Mouse (Mus musculus) myocyte (in vitro differentiated cells): ENCODE results near the gene Lgals2. TPM values are rescaled to one million over a fixed set of nuclear protein-coding genes. Genes with fewer than 3 reads are reported as not detected.
A peak's percentile ranks its signal among the peaks of the same experiment; 100 is the strongest.
"Not testable (repeated sequence)": the region's sequence is repeated elsewhere in the genome, so short reads cannot be mapped to it uniquely, and the experiment has no call there.

Experiments used
- H3K27me3 ChIP-seq: one replicate; pipeline ENCODE4 v1.6.1; 2011; ENCODE audit not compliant: control insufficient read depth, insufficient read depth, insufficient read length
- H3K36me3 ChIP-seq: one replicate; pipeline ENCODE4 v1.6.1; 2011; ENCODE audit not compliant: control insufficient read depth, insufficient read depth
- H3K4me2 ChIP-seq: one replicate; pipeline ENCODE4 v1.6.1; 2011; ENCODE audit warnings: low read depth, control low read depth
- H3K4me3 ChIP-seq: one replicate; pipeline ENCODE4 v1.5.1; 2011; ENCODE audit warnings: mild to moderate bottlenecking, control low read depth, moderate library complexity
- H3K79me2 ChIP-seq: one replicate; pipeline ENCODE4 v1.6.1; 2011; ENCODE audit not compliant: control insufficient read depth, insufficient read depth
- H3ac ChIP-seq: one replicate; pipeline ENCODE4 v1.6.1; 2011; ENCODE audit not compliant: control insufficient read depth, insufficient read length
- CEBPB ChIP-seq: IDR thresholded peaks from 2 replicates; pipeline ENCODE4 v1.6.1; 2011; ENCODE audit warnings: mild to moderate bottlenecking, moderate library complexity; ENCODE audit not compliant: poor library complexity, insufficient read depth, severe bottlenecking
- E2F4 ChIP-seq: IDR thresholded peaks from one replicate; pipeline ENCODE4 v1.6.1; 2011; ENCODE audit warnings: mild to moderate bottlenecking, control low read depth, moderate library complexity; ENCODE audit not compliant: insufficient read depth
- MAX ChIP-seq: IDR thresholded peaks from one replicate; pipeline ENCODE4 v1.6.1; 2011; ENCODE audit warnings: low read depth, mild to moderate bottlenecking, control low read depth
- MYOD1 ChIP-seq, 3 experiments: IDR thresholded peaks; one replicate each; pipeline ENCODE4 v1.6.1; 2011; ENCODE audit warnings: control low read depth in 2 of 3, low read depth in 2 of 3, mild to moderate bottlenecking in 2 of 3, moderate library complexity in 1 of 3; ENCODE audit not compliant: insufficient read length in 2 of 3, control insufficient read depth in 1 of 3
- MYOG ChIP-seq, 3 experiments: IDR thresholded peaks; one replicate each; pipeline ENCODE4 v1.6.1; 2011; ENCODE audit warnings: control low read depth in 2 of 3, low read depth in 2 of 3, mild to moderate bottlenecking in 2 of 3; ENCODE audit not compliant: insufficient read length in 2 of 3, control insufficient read depth in 1 of 3, insufficient read depth in 1 of 3
- POLR2A ChIP-seq: IDR thresholded peaks from one replicate; pipeline ENCODE4 v1.6.1; 2011; ENCODE audit warnings: low read depth, mild to moderate bottlenecking, control low read depth, moderate library complexity; ENCODE audit not compliant: insufficient read length
- POLR2AphosphoS2 ChIP-seq: IDR thresholded peaks from one replicate; pipeline ENCODE4 v1.6.1; 2011; ENCODE audit warnings: low read depth, control low read depth; ENCODE audit not compliant: insufficient read length
- REST ChIP-seq: IDR thresholded peaks from one replicate; pipeline ENCODE4 v1.6.1; 2011; ENCODE audit warnings: mild to moderate bottlenecking, control low read depth, moderate library complexity; ENCODE audit not compliant: insufficient read depth, insufficient read length
- SRF ChIP-seq: IDR thresholded peaks from one replicate; pipeline ENCODE4 v1.6.1; 2011; ENCODE audit warnings: low read depth; ENCODE audit not compliant: control insufficient read depth, insufficient read length
- TCF12 ChIP-seq: IDR thresholded peaks from one replicate; pipeline ENCODE4 v1.6.1; 2011; ENCODE audit warnings: mild to moderate bottlenecking, control low read depth; ENCODE audit not compliant: poor library complexity, insufficient read depth, severe bottlenecking
- TCF3 ChIP-seq: IDR thresholded peaks from one replicate; pipeline ENCODE4 v1.6.1; 2011; ENCODE audit warnings: low read depth, control low read depth; ENCODE audit not compliant: insufficient read length
- USF1 ChIP-seq: IDR thresholded peaks from one replicate; pipeline ENCODE4 v1.6.1; 2011; ENCODE audit warnings: low read depth, mild to moderate bottlenecking, control low read depth, moderate library complexity
- polyA plus RNA-seq: library from polyadenylated mRNA; unstranded; fragments of >200 nt; fragmentation: generic; extraction: Trizol; gene quantifications from one replicate; pipeline ENCODE4 v1.2.1, GENCODE M21; 2012; ENCODE audit warnings: missing spikeins

The Lgals2 gene
- polyA plus RNA-seq, 1 experiment = 2.2 TPM

DNA sequence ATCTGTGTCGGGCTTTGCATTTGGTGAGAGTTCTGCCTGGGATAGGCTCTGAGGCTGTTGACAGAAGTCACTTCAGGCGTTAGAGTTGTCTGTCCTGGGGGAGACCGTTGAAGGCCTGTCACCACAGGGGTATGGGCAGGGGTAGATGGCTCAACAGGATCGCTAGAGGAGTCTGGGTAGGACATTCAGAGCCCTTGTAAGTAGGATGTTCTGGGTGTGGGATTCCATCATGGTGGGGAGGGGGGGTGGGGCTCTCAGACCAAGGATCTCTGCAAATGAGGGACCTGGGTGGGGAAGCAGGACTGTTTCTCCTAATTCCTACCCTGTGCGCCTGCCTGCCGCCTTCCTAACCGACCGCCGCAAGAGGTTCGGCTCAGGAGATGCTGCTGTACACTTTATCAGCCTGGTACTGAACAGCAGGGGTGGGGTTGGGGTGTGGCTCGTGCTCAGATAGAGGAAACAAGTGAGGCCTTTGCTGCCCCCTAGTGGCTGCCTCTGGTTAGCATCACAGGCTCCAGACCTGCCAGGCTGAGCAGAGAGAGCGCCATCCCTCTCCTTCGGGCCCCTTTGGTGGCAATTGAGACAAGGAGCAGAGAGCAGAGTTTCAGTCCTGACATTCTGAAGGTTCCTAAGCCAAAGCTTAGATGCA, 3.7 kb downstream of the Lgals2 start:
- Histone ChIP-seq H3K36me3 (peaks cover 26% of the 10 kb centered on the region), H3K4me3 (no peak overlapping the region), H3K4me2 (peak overlapping the region; percentile 10), H3K79me2 (peaks cover 29% of the 10 kb centered on the region), H3ac (no peak overlapping the region), H3K27me3 (no peaks in the 10 kb centered on the region)
- TF ChIP-seq REST (no peak), MAX (no peak), E2F4 (no peak), MYOG (IDR thresholded peaks at IDR 0.05; ENCODE audit: control insufficient read depth in 1 of 3, insufficient read depth in 1 of 3, insufficient read length in 2 of 3, low read depth in 2 of 3) (no peak), USF1 (no peak), POLR2A (peak; percentile 49), TCF3 (no peak), TCF12 (no peak), SRF (no peak), POLR2AphosphoS2 (peak; percentile 92)

DNA sequence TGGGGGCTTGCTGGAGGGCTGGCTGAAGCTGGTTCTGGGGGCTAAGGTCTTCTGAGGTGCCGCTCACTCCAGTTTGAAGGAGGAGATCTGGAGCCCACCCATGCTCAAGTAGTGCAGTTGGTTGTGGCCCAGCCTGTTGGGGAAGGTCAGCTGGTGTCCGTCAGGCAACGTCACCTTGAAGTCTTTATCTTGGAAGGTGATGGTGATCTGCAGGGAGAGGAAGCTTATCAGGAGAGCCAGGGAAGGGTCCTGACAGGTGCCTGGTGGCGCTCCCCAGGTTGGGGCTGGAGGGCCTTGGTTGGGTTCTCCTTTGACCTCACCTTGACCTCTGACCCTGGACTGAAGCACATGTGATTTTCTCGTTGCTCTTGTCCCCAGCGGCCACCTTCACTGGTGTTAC, 4.4 kb downstream of the Lgals2 start:
- Histone ChIP-seq H3K36me3 (peaks cover 32% of the 10 kb centered on the region), H3K79me2 (peaks cover 36% of the 10 kb centered on the region), H3K4me2 (peak overlapping the region; percentile 10), H3K27me3 (no peaks in the 10 kb centered on the region), H3ac (no peak overlapping the region), H3K4me3 (no peak overlapping the region)
- peak; percentile 94 for TF ChIP-seq POLR2AphosphoS2
- TF ChIP-seq MYOG (IDR thresholded peaks at IDR 0.05; ENCODE audit: control insufficient read depth in 1 of 3, insufficient read depth in 1 of 3, insufficient read length in 2 of 3, low read depth in 2 of 3) = no peak
- peak; percentile 42 for TF ChIP-seq POLR2A

DNA sequence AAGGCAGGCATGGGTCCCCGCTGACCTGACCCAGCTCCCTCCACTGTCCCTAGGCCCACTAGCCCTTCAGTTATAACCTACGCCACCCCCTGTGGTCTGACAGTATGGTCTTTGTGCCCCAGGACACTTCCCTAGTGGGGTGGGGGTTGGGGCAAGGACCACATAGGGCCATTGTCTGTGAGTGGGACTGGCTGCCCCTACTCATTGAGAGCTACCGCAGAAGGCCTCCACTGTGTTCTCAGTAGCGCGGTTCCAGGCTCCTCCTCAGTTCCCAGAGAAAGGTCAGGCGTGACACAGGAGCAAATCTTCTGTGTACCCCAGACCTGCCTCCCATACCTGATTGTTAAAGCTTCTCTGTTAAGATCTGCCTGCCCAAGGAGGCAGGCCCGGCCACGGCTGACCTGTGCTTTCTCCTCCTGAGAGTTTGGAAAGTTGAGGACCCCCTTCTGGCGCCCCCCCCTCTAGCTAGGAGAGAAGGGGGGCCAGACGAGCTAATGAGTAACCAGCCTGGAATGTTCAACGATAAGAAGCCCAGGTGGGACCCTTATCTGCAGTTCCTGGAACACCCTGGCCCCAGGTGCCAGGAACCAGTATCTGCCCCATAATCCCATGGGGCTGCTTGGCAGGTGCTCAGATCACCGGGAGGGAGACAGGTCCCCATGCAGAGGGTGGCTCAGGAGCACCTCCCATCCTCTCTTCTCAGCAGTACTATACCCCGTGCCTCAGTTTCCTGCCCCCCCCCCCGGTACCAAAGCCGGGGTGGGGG, 5.1 kb downstream of the Lgals2 start:
- Histone ChIP-seq H3K4me3 (no peak overlapping the region), H3K36me3 (peaks cover 32% of the 10 kb centered on the region), H3K4me2 (no peak overlapping the region), H3K27me3 (no peaks in the 10 kb centered on the region), H3ac (no peak overlapping the region), H3K79me2 (peaks cover 43% of the 10 kb centered on the region)
- no peak for TF ChIP-seq REST
- peak; percentile 70 for TF ChIP-seq POLR2AphosphoS2
- no peak for TF ChIP-seq TCF12
- TF ChIP-seq SRF = no peak
- no peak for TF ChIP-seq CEBPB
- no peak for TF ChIP-seq TCF3
- peak; percentile 40 for TF ChIP-seq POLR2A
- no peak for TF ChIP-seq MYOG (IDR thresholded peaks at IDR 0.05; ENCODE audit: control insufficient read depth in 1 of 3, insufficient read depth in 1 of 3, insufficient read length in 2 of 3, low read depth in 2 of 3)
- TF ChIP-seq MYOD1 (IDR thresholded peaks at IDR 0.05; ENCODE audit: control insufficient read depth in 1 of 3, insufficient read length in 2 of 3, low read depth in 2 of 3) = no peak

DNA sequence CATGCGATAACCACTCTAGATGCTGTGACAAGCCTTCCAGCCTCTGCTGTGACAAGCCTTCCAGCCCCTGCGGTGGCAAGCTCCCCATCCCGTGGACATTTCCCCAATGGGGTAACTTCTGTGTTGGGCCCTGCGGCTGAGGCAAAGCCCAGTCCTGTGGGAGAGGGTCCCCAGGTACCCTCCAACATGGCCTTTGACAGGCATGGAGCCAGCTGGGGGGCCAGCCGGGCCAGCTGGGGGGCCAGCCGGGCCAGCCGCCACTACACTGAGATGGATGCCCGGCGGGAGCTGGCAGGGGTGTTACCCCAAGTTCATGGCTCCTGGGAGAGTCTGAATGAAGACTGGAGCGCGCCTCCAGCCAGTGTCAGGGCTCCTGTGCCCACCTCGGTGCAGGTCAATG, 5.8 kb downstream of the Lgals2 start:
- TF ChIP-seq SRF (no peak), E2F4 (no peak), TCF3 (no peak), REST (no peak), MYOD1 (IDR thresholded peaks at IDR 0.05; ENCODE audit: control insufficient read depth in 1 of 3, insufficient read length in 2 of 3, low read depth in 2 of 3) (no peak)
- Histone ChIP-seq H3ac (no peak overlapping the region), H3K4me3 (no peak overlapping the region), H3K4me2 (no peak overlapping the region), H3K36me3 (peaks cover 32% of the 10 kb centered on the region), H3K27me3 (no peaks in the 10 kb centered on the region), H3K79me2 (peaks cover 51% of the 10 kb centered on the region)

DNA sequence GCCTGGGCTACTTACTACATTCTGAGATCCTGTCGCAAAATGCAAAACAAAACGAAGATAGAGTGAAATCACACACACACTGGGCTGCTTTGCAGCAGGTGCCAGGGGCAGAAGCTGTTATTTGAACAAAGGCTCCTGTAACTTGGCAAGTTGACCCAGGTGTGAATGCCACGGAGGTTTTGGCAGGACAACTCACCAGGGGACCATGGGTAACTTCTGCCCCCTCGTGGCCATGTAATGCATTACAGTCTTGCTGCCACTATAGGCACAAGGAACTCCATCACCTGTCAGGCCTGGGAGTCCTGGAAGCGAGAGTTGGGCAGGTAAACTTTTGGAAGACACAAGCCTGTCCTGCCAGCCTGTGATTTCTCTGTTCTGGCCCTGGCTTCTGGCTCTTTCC, 6.9 kb downstream of the Lgals2 start:
- H3ac ChIP-seq = no peak overlapping the region
- H3K4me3 ChIP-seq = no peak overlapping the region
- H3K79me2 ChIP-seq = peaks cover 61% of the 10 kb centered on the region
- TF ChIP-seq E2F4 = no peak
- no peak for TF ChIP-seq USF1
- TF ChIP-seq CEBPB = no peak
- no peak for TF ChIP-seq TCF3
- peak in 1 of 3 experiments; percentile 32 for TF ChIP-seq MYOD1 (IDR thresholded peaks at IDR 0.05; ENCODE audit: control insufficient read depth in 1 of 3, insufficient read length in 2 of 3, low read depth in 2 of 3)
- TF ChIP-seq MYOG (IDR thresholded peaks at IDR 0.05; ENCODE audit: control insufficient read depth in 1 of 3, insufficient read depth in 1 of 3, insufficient read length in 2 of 3, low read depth in 2 of 3) = peak in 1 of 3 experiments; percentile 8
- no peak for TF ChIP-seq MAX
- TF ChIP-seq POLR2AphosphoS2 = peak; percentile 55
- TF ChIP-seq POLR2A = peak; percentile 42
- TF ChIP-seq SRF = no peak
- no peak for TF ChIP-seq REST
- TF ChIP-seq TCF12 = no peak
- H3K36me3 ChIP-seq = peaks cover 32% of the 10 kb centered on the region
- no peak overlapping the region for H3K4me2 ChIP-seq
- no peaks in the 10 kb centered on the region for H3K27me3 ChIP-seq

DNA sequence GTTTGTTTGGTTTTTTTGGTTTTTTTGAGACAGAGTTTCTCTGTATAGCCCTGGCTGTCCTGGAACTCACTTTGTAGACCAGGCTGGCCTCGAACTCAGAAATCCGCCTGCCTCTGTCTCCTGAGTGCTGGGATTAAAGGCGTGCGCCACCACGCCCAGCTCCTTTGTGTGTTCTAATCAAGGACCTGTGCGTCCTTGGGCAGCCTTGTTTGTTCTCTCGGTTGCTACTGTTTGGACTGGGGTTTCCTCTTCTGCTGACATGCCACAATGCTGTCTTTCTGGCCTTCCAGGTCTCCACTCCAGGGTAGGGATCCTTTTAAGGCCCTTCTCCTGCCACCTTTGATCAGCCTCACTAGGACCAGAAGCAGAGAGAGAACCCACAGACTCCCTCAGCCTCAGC, 8.5 kb downstream of the Lgals2 start:
- H3K4me2 ChIP-seq, H3K27me3 ChIP-seq, H3ac ChIP-seq: not testable (repeated sequence)
- Histone ChIP-seq H3K36me3 (peaks cover 32% of the 10 kb centered on the region), H3K79me2 (peaks cover 67% of the 10 kb centered on the region), H3K4me3 (peak overlapping the region; percentile 64)
